Mouse (Mus musculus): ENCODE measurements around the gene Ncor2. TPM values are rescaled to one million over a fixed set of nuclear protein-coding genes. Genes with fewer than 3 reads are reported as not detected.

The Ncor2 gene
- polyA plus RNA-seq, 1 experiment from 2014 or later = 36.5 TPM

DNA sequence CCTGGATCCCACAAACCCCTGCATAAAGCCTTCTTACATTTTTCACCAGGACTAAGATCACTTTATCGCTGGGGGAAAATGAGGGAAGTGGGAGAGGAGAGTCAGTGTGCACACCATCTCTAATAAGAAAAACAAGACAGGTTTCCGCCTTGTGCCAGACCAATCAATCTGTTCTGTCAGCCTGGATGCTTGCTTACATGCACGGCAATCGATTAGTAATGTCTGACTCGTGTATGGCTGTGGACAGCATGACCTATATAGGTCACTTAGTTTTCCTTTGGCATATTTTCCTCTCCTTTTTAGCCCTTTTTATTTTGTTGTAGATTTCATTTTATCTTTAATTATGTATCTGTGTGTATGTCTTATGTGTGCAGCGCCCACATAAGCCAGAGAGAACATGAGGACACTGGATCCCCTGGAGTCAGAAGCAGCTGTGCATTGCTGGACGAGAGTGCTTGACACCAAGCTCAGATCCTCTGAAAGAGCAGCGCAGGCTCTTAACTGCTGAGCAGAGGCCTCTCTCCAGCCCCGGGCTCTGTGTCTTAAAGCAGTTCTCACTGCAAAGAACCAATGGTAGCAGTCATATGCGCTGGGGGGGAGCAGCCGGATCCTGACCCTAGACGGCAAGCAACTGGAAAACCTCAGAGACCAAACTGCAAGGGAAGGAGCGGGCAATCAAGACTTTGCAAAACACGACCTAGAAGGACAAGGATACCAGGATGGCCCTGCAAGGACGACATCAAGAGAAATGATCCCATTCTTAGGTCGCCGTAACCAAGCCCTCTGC lies 58.3 kb downstream of the Ncor2 start:
- WGBS = 60% methylated on average over 17 of the region's 17 CpGs
- H3K9me3 ChIP-seq (ENCODE audit: low read depth, low read length) = no peaks in the 10 kb centered on the region
- H3K4me1 ChIP-seq (ENCODE audit: insufficient read depth) = peaks cover 8% of the 10 kb centered on the region
- ATAC-seq (ENCODE audit: insufficient read depth) (no peak), DNase-seq (peak; percentile 66)
- no peak overlapping the region for H3K9ac ChIP-seq
- H3K4me3 ChIP-seq (ENCODE audit: low read depth, low read length) = no peak overlapping the region
- H3K27me3 ChIP-seq (ENCODE audit: insufficient read depth, low read length) = no peaks in the 10 kb centered on the region
- peak overlapping the region; percentile 50; the same call in 1 of the 2 replicates for H3K27ac ChIP-seq (ENCODE audit: low read depth)
- peaks cover 68% of the 10 kb centered on the region for H3K36me3 ChIP-seq (ENCODE audit: insufficient read depth)
- TF ChIP-seq CTCF (IDR thresholded peaks at IDR 0.05; ENCODE audit: low read depth) = no peak
- no peak overlapping the region for H3K4me2 ChIP-seq

DNA sequence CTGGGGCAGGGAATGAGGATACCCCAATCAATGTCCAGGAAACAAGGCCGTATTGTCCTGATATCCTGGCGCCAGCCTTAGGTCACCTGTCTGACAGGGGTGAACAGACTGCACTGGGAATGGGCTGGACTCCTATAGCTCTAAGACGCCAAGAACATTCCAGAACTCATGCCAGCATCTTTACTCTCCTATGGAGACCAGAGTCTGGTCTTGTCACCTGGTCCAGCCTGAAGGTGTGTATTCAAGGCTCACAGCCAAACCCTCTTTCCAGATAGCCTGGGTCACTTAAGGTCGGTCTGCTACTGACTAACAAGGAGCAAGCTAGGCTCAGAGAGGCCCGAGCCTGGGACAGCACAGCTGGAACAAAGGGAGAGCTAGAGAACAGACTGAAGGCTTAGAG lies 61.8 kb downstream of the Ncor2 start:
- no peak for DNase-seq
- TF ChIP-seq CTCF (IDR thresholded peaks at IDR 0.05; ENCODE audit: low read depth) = no peak
- H3K4me1 ChIP-seq (ENCODE audit: insufficient read depth) = peaks cover 12% of the 10 kb centered on the region
- no peak overlapping the region for H3K4me3 ChIP-seq (ENCODE audit: low read depth, low read length)
- H3K9ac ChIP-seq = no peak overlapping the region
- ATAC-seq (ENCODE audit: insufficient read depth) = no peak
- no peak overlapping the region for H3K4me2 ChIP-seq
- H3K27ac ChIP-seq (ENCODE audit: low read depth) = no peak overlapping the region
- H3K27me3 ChIP-seq (ENCODE audit: insufficient read depth, low read length) = no peaks in the 10 kb centered on the region
- peaks cover 81% of the 10 kb centered on the region for H3K36me3 ChIP-seq (ENCODE audit: insufficient read depth)
- no peaks in the 10 kb centered on the region for H3K9me3 ChIP-seq (ENCODE audit: low read depth, low read length)
- 75% methylated on average over 5 of the region's 5 CpGs for WGBS

DNA sequence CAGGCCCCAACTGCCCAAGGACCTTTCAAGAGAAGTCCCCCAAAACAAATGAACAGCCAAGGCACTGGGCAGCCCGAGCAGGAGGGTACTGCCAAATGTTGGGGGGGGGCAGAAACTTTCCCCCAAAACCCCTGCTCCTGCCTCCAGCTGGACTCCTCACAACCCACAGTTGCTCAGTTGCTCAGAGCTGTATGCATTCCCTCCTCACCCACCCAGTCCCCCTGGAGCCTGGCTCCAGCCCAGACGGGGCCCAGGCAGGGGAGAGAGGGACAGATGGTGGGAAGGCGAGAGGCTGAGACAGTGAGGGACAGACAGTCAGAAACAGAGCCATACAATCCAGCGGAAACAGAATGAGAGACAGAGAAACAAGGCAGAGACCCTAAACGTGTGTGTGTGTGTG lies 66.0 kb downstream of the Ncor2 start:
- Histone ChIP-seq H3K27ac (ENCODE audit: low read depth) (peak overlapping the region; percentile 54), H3K36me3 (ENCODE audit: insufficient read depth) (peaks cover 89% of the 10 kb centered on the region), H3K4me3 (ENCODE audit: low read depth, low read length) (no peak overlapping the region), H3K4me2 (no peak overlapping the region), H3K9me3 (ENCODE audit: low read depth, low read length) (no peaks in the 10 kb centered on the region), H3K4me1 (ENCODE audit: insufficient read depth) (peaks cover 25% of the 10 kb centered on the region), H3K9ac (no peak overlapping the region), H3K27me3 (ENCODE audit: insufficient read depth, low read length) (no peaks in the 10 kb centered on the region)
- peak; percentile 79 for DNase-seq
- TF ChIP-seq CTCF (IDR thresholded peaks at IDR 0.05; ENCODE audit: low read depth) = no peak
- peak; percentile 77 for ATAC-seq (ENCODE audit: insufficient read depth)
- 36% methylated on average over 5 of the region's 5 CpGs for WGBS

DNA sequence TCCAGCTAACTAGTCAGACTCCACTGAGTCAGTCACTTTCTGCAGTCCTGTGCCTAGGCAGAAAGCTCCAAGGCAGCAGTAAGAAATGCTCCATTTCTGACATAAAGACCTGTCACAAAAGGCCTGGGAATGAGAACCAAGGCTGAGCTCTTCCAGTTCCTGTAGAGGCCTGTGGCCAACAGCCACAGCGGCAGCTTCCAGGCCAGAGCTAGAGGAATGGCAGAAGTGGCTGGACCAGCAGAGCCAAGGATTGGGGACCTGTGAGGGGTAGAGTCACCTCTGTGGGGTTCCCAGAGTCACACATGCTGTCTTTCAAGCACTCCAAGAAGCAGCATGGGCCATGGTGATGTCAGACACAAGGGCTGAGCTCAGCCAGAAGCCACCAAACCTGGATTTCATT lies 66.4 kb downstream of the Ncor2 start:
- Histone ChIP-seq H3K4me1 (ENCODE audit: insufficient read depth) (peaks cover 25% of the 10 kb centered on the region), H3K27me3 (ENCODE audit: insufficient read depth, low read length) (no peaks in the 10 kb centered on the region), H3K9me3 (ENCODE audit: low read depth, low read length) (no peaks in the 10 kb centered on the region), H3K4me3 (ENCODE audit: low read depth, low read length) (no peak overlapping the region), H3K27ac (ENCODE audit: low read depth) (peak overlapping the region; percentile 54), H3K36me3 (ENCODE audit: insufficient read depth) (peaks cover 89% of the 10 kb centered on the region), H3K9ac (no peak overlapping the region), H3K4me2 (no peak overlapping the region)
- WGBS = 77% methylated on average over 1 of the region's 1 CpGs
- 0 out of 2 replicates have a peak, but pooled peaks have one; percentile 6 for ATAC-seq (ENCODE audit: insufficient read depth)
- no peak for DNase-seq
- TF ChIP-seq CTCF (IDR thresholded peaks at IDR 0.05; ENCODE audit: low read depth) = no peak

DNA sequence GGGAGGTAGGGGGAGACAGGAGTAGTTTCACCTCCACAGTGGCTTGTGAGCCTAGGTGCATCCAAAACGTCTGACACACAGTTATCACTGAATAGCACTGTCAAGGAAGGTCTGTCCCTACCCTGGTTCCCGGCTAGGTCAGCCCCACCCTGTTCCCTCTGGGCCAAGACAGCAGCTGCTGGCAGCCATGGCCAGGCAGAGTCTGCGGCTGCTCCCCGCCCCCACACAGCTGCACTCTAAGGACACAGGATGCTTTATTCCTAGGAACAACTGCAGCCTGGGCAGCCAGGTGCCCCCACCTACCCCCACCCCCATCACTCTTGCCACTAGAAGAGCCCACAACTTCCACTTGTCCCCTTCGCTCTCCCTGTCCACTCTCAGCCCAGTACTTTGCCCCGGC lies 67.9 kb downstream of the Ncor2 start:
- Histone ChIP-seq H3K4me2 (no peak overlapping the region), H3K4me1 (ENCODE audit: insufficient read depth) (peaks cover 25% of the 10 kb centered on the region), H3K4me3 (ENCODE audit: low read depth, low read length) (no peak overlapping the region), H3K9me3 (ENCODE audit: low read depth, low read length) (no peaks in the 10 kb centered on the region), H3K27ac (ENCODE audit: low read depth) (0 out of 2 replicates have a peak overlapping the region, but pooled peaks have one; percentile 30), H3K36me3 (ENCODE audit: insufficient read depth) (peaks cover 84% of the 10 kb centered on the region), H3K9ac (no peak overlapping the region), H3K27me3 (ENCODE audit: insufficient read depth, low read length) (no peaks in the 10 kb centered on the region)
- WGBS = 40% methylated on average over 6 of the region's 6 CpGs
- no peak for TF ChIP-seq CTCF (IDR thresholded peaks at IDR 0.05; ENCODE audit: low read depth)
- peak; percentile 47 for ATAC-seq (ENCODE audit: insufficient read depth)
- DNase-seq = peak; percentile 59

DNA sequence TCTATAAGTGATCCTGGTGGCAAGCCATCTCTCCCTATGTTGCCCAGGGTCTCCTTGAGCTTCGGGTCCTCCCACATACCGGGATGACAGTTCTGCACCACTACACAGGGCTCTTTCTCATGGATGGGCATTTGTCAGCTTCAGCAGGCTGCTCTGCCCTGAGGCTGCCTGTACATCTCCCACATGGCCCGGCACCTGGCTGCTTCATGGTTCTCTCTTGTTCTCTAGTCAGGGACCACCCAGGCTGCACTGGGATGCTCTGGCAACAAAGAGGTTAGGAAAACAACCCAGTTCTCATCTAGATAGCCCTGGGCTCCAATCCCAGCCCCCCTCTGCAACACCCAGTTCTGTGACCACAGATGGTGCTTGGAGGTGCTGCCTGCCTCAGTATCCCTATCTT lies 68.3 kb downstream of the Ncor2 start:
- no peak for TF ChIP-seq CTCF (IDR thresholded peaks at IDR 0.05; ENCODE audit: low read depth)
- H3K4me3 ChIP-seq (ENCODE audit: low read depth, low read length) = no peak overlapping the region
- no peak for DNase-seq
- no peaks in the 10 kb centered on the region for H3K9me3 ChIP-seq (ENCODE audit: low read depth, low read length)
- no peak overlapping the region for H3K4me2 ChIP-seq
- H3K4me1 ChIP-seq (ENCODE audit: insufficient read depth) = peaks cover 25% of the 10 kb centered on the region
- H3K9ac ChIP-seq = no peak overlapping the region
- 38% methylated on average over 3 of the region's 3 CpGs for WGBS
- no peaks in the 10 kb centered on the region for H3K27me3 ChIP-seq (ENCODE audit: insufficient read depth, low read length)
- H3K36me3 ChIP-seq (ENCODE audit: insufficient read depth) = peaks cover 84% of the 10 kb centered on the region
- 0 out of 2 replicates have a peak overlapping the region, but pooled peaks have one; percentile 30 for H3K27ac ChIP-seq (ENCODE audit: low read depth)
- ATAC-seq (ENCODE audit: insufficient read depth) = no peak

DNA sequence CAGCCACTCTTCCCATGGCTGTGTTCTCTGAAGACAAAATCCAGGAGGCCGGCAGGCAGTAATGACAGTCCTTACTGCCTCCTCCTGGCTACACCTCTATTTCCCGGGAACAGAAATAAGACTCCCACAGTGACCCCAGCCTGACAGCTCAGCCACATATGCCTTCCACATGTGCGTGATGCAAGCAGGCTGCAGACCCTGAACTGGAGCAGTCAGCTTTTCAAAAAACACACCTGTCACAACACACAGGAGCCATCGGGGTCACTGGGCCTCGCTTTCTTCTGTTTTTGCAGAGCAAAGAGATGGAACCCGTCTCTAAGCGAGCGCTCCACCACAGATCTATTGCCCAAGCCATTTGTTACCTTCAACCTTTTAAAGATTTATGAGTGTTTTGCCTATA lies 68.8 kb downstream of the Ncor2 start:
- Histone ChIP-seq H3K27me3 (ENCODE audit: insufficient read depth, low read length) (no peaks in the 10 kb centered on the region), H3K36me3 (ENCODE audit: insufficient read depth) (peaks cover 84% of the 10 kb centered on the region), H3K4me3 (ENCODE audit: low read depth, low read length) (no peak overlapping the region), H3K9ac (no peak overlapping the region), H3K4me1 (ENCODE audit: insufficient read depth) (peaks cover 25% of the 10 kb centered on the region), H3K9me3 (ENCODE audit: low read depth, low read length) (no peaks in the 10 kb centered on the region), H3K4me2 (no peak overlapping the region), H3K27ac (ENCODE audit: low read depth) (no peak overlapping the region)
- no peak for DNase-seq
- no peak for ATAC-seq (ENCODE audit: insufficient read depth)
- no peak for TF ChIP-seq CTCF (IDR thresholded peaks at IDR 0.05; ENCODE audit: low read depth)
- WGBS = 68% methylated on average over 8 of the region's 8 CpGs

Measured in lung, embryonic 14.5 days (tissue).